Mouse (Mus musculus): Measurements from ENCODE around the gene Nomo1.

The Nomo1 gene

DNA sequence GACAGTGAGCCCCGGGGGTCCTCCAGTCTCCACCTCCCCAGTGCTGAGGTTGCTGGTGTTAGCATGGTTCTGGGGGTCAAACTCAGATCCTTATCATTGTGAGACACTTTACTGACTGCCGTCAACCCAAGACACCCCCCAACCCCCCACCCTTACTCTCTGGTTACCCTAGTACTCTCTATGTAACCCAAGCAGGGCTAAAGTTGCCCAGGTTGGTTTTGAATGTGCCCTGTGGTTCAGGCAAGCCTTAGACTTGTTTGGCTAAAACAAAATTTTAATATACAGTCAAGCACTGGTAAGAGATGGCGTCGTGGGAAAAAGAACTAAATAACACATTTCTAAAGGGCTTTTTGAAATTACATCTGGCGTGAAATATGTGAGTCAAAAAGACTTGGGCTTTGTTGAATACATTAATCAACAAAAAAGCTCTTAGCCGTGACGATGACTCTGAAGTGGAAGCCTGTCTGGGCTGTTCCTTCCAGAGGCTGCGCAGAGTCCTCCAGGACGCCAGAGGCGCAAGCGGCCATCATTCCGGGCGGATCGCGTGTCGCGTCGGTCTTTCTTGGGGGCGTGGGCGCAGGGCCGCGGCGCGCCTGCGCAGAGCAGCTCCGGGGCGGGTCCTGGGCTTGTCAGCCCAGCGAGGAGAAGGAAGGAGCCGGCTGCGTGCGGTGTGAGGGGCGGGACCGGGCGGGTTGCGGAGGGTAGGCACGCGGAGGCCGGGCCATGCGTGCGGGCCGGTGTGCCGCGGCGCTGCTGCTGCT lies at the start of gene Nomo1:
Gene Nomo1 (plus strand): TSS at position 590 of the 761 bp plus-strand sequence.
- in situ Hi-C loops (cut with MboI, MseI): no loop called here

DNA sequence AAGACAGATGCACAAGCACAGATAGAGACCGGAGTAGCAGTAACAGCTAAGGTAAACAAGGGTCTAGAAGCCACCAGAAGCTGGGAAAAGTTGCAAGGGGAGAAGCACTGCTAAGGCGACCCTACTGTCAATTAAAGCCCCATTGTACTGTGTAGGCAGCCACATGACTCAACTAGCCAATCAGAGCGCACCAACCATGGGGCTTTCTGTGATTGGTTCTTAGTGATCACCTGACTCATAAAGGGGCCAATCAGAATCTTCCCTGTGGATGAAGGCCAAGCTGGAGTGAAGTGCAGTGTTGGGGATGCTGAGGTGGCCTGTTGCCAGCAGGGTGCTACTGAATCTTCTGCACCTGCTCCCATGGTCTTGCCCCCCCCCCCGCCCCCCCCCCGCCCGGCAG lies 46.6 kb upstream of the Nomo1 start:
- in situ Hi-C loops (cut with MboI, MseI): no loop called here

DNA sequence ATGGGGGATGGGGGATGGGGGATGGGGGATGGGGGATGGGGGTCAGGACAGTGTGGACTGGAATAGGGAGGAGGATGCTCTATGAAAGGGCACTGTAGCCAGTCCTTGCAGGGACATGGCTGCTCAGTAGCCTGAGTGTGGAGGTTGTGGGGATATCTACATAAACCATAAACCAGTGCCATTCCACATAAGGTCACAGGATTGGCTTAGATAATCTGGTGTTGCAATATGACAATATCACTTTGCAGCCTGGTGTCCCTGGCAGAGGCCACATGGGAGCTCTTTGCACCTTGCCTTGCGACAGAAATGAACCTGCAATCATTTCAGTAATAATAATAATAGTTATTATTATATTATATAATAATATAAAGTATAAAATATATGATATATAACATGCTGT lies 45.2 kb upstream of the Nomo1 start:
- in situ Hi-C loops (cut with MboI, MseI): no loop called here

DNA sequence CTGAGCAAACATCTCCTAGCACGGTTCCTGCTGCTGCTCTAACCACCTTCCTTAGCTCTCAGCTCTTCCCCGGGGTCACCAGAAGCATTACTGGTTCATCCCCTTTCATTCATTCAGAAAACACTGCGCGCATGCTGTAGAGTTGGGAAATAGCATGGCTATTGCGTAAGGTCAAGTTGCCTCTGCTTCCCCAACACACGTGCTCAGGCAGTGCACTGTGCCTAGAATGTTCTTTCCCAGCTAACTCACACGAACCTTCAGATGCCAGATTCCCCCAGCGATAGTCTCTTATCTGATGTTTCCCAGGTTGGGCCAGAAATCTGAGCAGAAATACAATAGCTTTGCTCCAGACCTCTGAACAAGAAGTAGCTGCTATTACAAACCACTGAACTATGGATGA lies 41.0 kb upstream of the Nomo1 start:
- in situ Hi-C loops (cut with MboI, MseI): no loop called here

DNA sequence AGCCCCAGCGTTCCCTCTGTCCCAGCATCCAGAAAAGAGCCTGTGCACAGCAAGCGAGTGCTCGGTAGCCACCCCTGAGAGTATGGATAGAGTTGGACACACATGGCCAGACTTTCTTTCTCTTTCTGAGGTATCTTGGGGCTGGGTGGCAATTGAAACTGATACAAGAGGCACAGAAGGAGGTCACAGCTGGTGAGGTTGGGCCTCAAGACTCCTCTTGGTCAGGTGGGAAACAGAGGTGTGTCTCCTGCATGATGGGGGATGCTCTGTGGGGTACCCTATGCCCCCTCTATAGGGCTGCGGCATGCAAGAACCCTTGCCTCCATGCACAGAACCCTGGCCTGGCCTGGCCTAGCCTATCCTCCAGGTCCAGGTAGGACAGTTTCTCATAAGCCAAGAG lies 32.9 kb upstream of the Nomo1 start:
- in situ Hi-C loops (cut with MboI, MseI): no loop called here

DNA sequence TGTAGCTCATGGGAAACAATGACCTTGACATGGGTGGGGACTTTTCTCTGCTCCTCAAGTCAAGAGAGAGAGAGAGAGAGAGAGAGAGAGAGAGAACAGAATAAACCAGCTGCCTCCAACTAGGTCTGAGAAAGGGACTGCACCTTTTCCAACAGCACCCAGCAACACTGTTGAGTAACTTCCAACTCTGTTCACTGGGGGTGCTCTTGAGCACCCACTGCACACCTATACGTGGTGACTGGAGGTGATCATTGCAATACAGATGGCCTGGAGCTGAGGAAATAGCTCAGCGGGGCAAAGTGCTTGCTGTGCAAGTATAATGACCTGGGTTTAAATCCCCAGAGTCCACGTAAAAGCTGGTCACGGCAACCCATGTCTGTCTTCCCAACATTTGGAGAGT lies 30.8 kb upstream of the Nomo1 start:
- in situ Hi-C loops (cut with MboI, MseI): no loop called here

DNA sequence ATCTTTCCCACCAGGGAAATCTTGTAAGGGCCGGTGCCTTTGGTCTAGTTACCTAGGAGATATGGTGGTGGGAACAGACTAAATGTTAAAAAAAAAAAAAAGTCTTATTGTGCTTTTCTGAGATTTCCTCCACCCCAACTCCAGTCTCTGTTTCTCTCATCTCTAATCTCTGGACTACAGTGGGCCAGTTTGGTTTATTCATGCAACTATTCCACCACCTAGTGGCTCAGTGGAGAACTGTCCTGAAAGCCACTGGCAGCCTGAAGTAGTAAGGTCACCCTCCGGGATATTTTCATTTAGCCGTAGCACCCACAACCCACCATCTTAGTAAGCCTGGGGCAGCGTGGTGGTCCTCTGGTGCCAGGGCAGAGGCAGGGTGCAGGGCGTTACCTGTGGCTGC lies 23.9 kb upstream of the Nomo1 start:
- in situ Hi-C loops (cut with MboI, MseI): no loop called here

DNA sequence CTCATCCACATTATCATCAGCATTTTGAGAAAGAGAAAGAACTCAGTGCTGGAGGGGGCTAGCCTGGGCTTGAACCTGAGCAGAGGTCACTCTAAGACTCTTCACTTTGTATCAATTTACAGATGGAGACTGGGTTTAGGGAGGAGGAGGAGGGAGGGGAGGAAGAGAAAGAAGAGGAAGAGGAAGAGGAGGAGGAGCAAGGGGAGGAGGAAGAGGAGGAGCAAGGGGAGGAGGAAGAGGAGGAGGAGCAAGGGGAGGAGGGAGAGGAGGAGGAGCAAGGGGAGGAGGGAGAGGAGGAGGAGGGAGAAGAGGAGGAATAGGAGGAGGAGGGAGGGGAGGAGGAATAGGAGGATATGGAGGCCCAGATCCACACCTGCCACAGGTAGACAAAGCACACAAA lies 21.4 kb upstream of the Nomo1 start:
- in situ Hi-C loops (cut with MboI, MseI): loop anchor here (5.0 kb wide), 1 partner anchor 70 kb away; no protein-coding TSS in a partner anchor

DNA sequence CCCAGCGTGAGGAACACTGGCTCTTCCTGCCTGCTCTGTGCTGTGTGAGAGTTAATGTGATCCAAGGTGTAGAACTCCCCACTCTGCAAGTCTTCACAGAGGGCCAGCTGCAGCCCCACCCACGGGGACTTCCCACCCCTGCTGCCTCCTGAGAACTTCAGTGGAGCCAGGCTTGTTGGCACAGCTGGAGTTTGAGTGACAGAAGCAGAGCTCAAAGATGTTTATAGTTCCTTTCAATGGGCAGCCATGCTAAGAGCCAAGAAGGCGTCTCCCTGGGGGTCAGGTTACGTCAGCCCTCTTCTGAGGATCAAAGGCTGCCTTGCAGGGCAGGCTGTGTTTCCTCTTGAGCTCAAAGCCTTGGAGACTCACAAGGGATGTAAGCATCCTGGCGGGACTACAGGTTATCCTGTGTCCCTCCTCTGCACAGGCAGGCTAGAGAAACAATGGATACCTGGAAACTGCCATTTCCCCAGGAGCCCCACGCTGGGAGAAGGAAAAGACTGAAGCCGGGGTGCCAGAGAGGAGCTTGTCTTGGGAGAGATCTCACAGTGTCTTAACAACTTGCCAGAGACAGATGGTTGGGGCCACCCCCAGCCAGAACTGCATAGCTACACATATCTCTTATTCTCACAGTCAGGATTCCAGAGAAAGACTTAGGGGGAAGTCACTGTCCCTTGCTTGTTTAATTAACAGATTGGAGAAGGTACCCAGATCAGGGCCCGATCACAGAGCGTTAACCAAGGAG lies 20.1 kb upstream of the Nomo1 start:
- in situ Hi-C loops (cut with MboI, MseI): loop anchor here (5.0 kb wide), 1 partner anchor 71 kb away; no protein-coding TSS in a partner anchor

DNA sequence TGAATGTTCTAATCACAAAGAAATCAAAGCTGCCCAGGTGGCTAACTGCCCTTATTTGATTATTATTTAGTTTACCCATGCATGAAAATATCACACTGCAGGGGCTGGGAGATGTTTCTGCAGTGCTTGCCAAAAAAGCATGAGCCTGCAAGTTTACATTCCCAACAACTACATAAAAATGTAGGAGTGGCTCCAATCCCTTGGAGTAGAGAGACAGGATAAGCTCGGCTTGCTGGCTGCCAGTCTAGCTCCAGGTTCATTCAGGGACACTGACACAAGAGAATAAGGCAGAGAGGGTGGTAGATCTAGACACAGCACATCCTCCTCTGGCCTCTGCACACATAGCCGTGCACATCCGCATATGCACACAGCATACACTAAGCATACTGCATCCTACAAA lies 13.9 kb upstream of the Nomo1 start:
- in situ Hi-C loops (cut with MboI, MseI): no loop called here

DNA sequence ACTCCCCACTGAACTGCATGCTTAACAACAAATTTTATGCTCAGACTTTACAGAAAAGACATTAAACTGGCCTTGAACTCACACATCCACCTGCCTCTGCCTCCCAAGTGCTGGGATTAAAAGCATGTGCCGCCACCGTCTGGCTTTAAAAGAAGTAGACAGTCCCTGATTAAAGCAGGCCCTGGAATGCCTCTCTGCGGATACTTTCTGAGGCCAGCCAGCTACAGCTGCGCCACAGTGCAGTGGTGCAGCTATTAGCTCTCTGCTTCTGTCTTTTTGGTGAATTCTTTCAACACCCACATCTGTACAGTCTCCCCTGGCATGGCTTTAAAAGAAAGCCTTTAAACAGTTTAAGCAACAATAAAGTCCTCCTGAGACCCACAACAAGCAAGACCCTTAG lies 11.5 kb upstream of the Nomo1 start:
- in situ Hi-C loops (cut with MboI, MseI): no loop called here

DNA sequence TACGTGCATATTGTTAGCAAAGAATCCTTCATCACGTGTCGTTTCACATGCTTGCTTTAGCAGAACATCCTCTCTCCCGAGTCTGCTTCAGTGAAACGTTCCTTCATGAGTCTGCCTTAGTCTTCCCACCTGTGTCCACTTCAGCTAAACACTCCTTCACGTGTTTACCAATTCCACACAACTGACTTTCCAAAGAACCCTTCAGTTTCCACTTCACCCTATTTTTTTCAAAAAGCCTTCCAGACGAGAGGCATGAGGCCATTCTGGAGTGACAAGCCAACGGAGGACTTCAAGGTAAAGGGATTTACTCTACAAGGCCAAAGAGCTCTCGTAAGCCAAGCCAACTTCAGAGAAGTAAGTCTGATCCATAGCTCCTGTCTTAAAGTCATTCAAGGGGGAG lies 8.1 kb upstream of the Nomo1 start:
- in situ Hi-C loops (cut with MboI, MseI): no loop called here

DNA sequence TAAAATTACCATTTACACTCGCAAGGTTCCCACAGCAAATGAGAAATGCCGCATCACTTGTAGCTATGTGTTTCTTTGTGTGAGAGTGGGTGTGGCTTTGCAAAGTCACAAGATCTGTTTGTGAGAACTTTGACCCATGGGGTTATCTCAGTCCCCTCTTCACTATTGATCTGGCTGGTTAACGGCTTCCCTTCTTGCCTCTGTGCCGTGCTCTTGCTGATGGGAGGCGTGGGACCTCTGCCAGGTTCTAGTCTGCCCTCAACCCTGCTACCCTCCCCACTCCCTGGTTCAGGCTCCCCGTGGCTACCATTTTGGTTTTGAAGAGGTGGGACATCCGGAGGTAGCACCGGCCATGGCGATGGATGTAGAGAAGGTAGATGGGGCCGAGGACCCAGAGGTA lies 4.8 kb upstream of the Nomo1 start:
- in situ Hi-C loops (cut with MboI, MseI): no loop called here

DNA sequence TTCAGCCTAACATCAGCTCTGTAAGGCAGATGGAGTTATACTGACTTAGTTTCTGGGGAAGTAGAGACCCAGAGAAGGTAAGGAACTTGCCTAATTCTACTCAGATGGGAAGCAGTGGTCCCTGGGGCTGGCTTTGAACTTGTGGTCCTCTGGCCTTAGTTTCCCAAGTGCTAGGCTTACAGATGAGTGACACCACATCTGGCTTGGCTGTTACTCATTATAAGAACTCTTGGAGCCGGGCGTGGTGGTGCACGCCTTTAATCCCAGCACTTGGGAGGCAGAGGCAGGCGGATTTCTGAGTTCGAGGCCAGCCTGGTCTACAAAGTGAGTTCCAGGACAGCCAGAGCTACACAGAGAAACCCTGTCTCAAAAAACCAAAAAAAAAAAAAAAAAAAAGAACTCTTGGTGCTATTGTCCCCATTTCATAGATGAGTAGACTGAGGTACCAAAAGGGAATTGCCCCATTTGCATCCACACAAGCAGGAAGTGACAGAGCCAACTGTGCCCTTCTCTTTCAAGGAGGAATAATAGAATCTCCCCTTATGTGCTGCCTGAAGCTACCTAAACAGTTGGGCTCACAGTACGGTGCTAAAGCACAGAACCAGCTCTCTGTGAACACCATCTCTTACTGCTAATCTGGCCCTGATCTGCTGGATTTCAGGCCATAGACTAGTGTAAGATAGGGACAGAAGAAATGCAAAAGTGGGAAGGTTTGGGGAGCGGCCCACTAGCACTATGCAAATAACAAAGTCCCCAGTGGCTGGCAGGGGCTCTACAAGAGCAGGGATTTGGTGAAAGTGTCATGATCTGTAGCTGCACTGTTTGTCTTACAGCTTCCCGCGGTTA lies 4.0 kb upstream of the Nomo1 start:
- in situ Hi-C loops (cut with MboI, MseI): no loop called here

DNA sequence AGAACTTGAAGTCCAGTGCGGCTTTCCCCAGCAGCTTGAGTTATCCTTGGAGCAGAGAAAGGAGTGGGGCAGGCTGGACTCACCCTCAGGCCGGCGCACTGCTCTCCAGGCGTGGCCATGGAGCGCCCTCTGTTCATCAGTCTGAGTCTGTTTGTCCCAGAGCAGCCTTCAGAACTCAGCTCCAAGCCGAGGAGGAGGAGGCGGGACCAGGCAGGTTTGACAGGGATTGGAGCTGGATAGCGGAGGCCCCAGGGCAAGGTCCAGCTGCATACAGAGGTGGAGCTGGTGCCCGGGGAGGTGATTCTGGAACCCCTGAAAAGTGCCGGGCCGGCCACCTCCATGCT lies 3.4 kb upstream of the Nomo1 start, which contains the start of gene Abcc6:
Gene Abcc6 (minus strand): TSS at position 158 of the 344 bp plus-strand sequence.
- in situ Hi-C loops (cut with MboI, MseI): no loop called here

DNA sequence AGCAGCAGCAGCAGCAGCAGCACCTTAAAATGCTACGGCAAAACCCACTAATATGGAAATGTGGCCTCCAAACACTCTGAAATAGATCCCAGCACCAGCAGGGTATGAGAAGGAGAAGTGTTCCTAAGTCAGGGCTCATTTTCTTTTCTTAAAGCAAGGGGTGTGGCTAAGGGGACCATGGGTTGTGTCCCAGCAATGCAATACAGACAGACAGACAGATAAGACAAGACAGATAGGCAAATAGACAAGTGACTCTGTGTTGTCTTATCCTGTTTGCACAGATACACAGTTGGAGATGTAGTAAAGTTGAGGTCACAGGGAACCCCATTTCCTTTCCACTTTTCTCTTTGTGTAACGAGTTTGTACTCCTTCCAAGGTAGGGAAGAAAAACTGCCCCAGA lies 2.4 kb upstream of the Nomo1 start:
- in situ Hi-C loops (cut with MboI, MseI): no loop called here

DNA sequence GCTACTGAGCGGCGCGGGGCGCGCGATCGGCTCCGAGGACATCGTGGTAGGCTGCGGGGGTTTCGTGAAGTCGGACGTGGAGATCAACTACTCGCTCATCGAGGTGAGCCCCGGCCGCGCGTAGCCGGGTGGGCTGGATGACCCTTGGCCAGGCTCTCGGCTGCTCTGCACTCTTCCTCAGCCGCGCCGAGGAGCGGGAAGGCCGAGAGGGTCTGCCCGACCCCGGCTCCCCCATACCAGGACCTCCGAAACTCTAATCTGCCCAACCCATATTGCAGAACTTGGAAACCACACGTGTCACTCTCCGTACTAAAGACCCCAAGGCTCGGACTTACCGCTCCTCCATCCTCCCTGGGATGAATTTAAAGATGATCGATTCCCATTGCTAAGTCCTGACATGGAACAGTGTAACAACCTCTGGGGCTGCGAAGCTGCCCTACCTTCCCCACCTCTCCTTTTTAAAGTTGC lies 406 bp downstream of the Nomo1 start:
- in situ Hi-C loops (cut with MboI, MseI): no loop called here

DNA sequence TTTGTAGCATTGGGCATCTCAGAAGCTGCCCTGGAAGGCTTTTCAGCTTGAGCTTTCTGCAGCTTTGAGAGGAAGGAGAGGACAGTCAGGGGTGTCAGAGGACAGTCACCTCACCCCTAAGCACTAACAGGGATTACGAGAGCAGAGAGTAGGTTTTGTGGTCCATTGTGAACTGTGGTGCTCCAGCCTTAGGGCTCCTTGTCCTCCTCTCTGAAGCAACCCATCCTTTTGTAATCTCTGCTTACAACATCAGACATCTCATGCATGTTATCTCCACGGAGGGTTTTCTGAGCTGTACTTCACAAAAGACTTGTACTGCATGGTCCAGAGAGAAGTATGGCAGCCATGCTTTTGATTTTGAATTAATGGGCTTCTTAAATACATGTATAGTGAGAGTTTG lies 1.5 kb downstream of the Nomo1 start:
- in situ Hi-C loops (cut with MboI, MseI): no loop called here

DNA sequence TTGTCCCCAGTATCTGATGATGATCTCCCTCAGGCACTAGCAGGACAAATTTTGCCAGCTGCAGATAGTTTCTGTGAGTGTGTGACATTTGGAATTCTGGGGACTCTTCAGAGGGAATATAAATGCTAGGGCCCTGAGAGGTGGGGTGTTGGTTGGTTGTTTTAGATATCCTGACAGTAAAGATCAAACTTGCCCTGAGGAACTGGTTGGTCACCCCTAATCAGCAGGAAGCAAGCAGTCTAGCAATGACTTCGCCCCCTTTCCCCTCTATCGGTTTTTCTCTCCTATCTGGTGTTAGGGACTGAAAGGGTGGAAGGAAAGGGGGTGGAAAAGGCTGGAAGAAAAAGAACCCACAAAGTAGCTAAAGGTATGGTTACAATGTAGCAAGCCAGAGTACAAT lies 2.0 kb downstream of the Nomo1 start:
- in situ Hi-C loops (cut with MboI, MseI): no loop called here

DNA sequence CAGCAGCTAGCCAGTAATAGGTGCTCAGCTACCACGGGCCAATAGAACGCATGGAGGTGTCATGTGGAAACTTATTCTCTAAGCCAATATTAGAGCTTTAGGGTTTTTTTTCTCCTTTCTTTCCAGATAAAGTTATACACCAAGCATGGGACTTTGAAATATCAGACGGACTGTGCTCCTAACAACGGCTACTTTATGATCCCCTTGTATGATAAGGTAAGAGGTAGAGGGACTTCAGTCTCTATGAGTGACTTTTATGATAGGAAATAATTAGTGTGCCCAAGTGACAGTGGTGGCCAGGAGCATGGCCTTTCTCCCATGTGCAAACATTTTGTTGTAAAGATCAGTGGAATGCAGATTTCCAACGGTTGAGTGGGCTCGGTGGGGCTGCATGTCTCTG lies 3.9 kb downstream of the Nomo1 start:
- in situ Hi-C loops (cut with MboI, MseI): no loop called here

DNA sequence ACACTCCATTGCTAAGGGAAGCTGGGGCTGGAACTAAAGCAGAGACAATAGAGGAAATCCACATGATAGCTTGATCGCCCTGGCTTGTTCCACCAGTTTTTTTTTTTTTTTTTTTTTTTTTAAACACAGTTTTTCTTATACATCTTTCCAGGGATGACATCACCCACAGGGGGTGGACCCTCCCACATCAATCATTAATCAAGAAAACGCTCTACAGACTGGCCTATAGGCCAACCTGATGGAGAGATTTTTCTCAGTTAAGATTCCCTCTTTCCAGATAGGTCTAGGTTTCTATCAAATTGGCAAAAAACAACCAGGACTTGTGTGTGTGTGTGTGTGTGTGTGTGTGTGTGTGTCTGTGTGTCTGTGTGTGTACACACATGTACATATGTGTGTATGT lies 6.4 kb downstream of the Nomo1 start:
- in situ Hi-C loops (cut with MboI, MseI): no loop called here

DNA sequence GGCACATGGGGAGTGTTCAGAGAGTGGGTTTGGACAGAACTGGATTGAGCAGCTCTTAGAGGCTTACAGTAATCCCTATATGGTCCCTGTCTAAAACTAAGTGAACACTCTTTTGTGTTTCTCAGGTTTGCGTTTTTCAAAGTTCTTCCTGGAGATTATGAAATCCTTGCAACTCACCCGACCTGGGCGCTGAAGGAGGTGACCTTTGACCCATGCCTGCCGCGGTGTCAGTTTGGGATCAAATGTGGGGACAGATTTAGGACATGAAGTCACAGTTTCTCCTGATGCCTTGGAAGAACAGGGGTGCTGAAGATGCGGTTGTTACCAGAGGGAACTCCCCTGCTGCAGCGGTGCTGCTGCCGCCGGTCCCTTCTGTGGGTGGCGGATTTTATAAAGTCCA lies 10.6 kb downstream of the Nomo1 start:
- in situ Hi-C loops (cut with MboI, MseI): no loop called here
